Mouse (Mus musculus) liver, postnatal 0 days (tissue): ENCODE measurements at regions not wholly inside any gene's neighbourhood (a gene's known extent, or its start where the extent isn't known, plus 50 kb on each side); places are given as distances from the start of the nearest gene placed in this dataset.

ENCODE experiments used
- ATAC-seq: fragments of 200-750 bp; cut with Nextera tagmentation; 2 replicates; pipeline ENCODE4 v1.8.0; 2017; ENCODE audit warnings: mild to moderate bottlenecking, moderate library complexity
- DNase-seq: peaks from one replicate; pipeline ENCODE4 v3.0.0-alpha.2; 2016
- H3K27ac ChIP-seq: fragments of 300-500 bp; sonication (generic); 2 replicates; pipeline ENCODE4 v1.5.1; 2014; ENCODE audit warnings: antibody characterized with exemption, moderate library complexity, mild to moderate bottlenecking, low read depth
- H3K27me3 ChIP-seq: fragments of 300-500 bp; sonication (generic); 2 replicates; pipeline ENCODE4 v1.6.1; 2014; ENCODE audit warnings: low read length, control low read depth, mixed read lengths; ENCODE audit not compliant: insufficient read depth
- H3K36me3 ChIP-seq: fragments of 300-500 bp; sonication (generic); replicated peaks from 2 replicates; pipeline ENCODE4 v1.6.1; 2014; ENCODE audit warnings: mild to moderate bottlenecking, control low read depth, low read length, moderate library complexity, mixed read lengths; ENCODE audit not compliant: insufficient read depth
- H3K4me1 ChIP-seq: fragments of 300-500 bp; sonication (generic); 2 replicates; pipeline ENCODE4 v1.6.1; 2014; ENCODE audit warnings: antibody characterized with exemption, mild to moderate bottlenecking, control low read depth; ENCODE audit not compliant: insufficient read depth
- H3K4me2 ChIP-seq: fragments of 300-500 bp; sonication (generic); 2 replicates; pipeline ENCODE4 v1.6.1; 2014; ENCODE audit warnings: low read depth, mild to moderate bottlenecking, low read length, moderate library complexity, mixed read lengths
- H3K4me3 ChIP-seq: fragments of 300-500 bp; sonication (generic); 2 replicates; pipeline ENCODE4 v1.5.1; 2014; ENCODE audit warnings: low read depth, low read length
- H3K9ac ChIP-seq: fragments of 300-500 bp; sonication (generic); replicated peaks from 2 replicates; pipeline ENCODE4 v1.6.1; 2014; ENCODE audit warnings: mild to moderate bottlenecking, moderate library complexity
- H3K9me3 ChIP-seq: fragments of 300-500 bp; sonication (generic); 2 replicates; pipeline ENCODE4 v1.6.1; 2016; ENCODE audit warnings: mild to moderate bottlenecking, control low read depth, low read length, mixed read lengths
- CTCF ChIP-seq: sonication (generic); IDR thresholded peaks from 2 replicates; pipeline ENCODE4 v1.5.1; 2016; ENCODE audit warnings: antibody characterized with exemption, low read depth
- EP300 ChIP-seq: IDR thresholded peaks from 2 replicates; pipeline ENCODE4 v1.6.1; 2016; ENCODE audit warnings: antibody characterized with exemption, low read depth, mild to moderate bottlenecking
- WGBS: fragments of 180-500 bp; shearing (Covaris S2); extraction: QIAGEN DNeasy Blood & Tissue Kit; methylation state at CpG from one replicate; pipeline ENCODE4 v1.1.7; 2014; ENCODE audit not compliant: insufficient replicate concordance; 5-methylcytosine and 5-hydroxymethylcytosine counted together

DNA sequence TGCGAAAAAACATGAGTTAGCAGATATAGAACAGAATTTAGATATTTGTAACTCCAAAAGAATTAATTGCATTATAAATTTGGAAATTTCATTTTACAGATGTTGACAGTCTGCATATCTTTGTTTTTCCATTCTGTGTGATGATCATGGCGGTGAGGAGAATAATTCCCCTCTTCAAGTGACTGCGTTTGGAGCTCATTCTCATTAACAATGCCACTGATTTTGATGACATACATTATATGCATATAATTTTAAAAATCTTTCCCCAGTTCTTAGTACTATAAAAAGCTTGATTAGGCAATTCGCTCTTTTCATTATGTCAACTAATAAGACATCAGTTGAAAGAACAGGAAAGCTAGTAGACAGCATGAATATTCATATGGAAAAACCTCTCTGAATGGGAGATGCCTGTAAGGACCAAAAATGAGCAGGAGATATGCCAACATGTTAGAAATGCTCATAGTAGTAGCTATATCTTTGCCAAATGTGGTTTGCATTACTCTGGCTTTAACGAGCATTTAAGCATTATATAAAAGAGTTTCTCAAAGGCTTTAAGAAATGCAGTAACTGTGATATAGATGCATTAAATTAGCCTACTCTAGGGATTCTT lies 849.2 kb upstream of the Cldn34c4 start:
- no peak overlapping the region for H3K9ac ChIP-seq
- no peak for ATAC-seq
- no peak overlapping the region for H3K27ac ChIP-seq
- H3K4me2 ChIP-seq = no peak overlapping the region
- TF ChIP-seq EP300 (no peak), CTCF (no peak)
- no peaks in the 10 kb centered on the region for H3K27me3 ChIP-seq
- no peak overlapping the region for H3K4me3 ChIP-seq
- no peaks in the 10 kb centered on the region for H3K36me3 ChIP-seq
- H3K4me1 ChIP-seq = no peaks in the 10 kb centered on the region
- 79% methylated on average over 5 of the region's 5 CpGs for WGBS
- DNase-seq = no peak
- no peaks in the 10 kb centered on the region for H3K9me3 ChIP-seq

DNA sequence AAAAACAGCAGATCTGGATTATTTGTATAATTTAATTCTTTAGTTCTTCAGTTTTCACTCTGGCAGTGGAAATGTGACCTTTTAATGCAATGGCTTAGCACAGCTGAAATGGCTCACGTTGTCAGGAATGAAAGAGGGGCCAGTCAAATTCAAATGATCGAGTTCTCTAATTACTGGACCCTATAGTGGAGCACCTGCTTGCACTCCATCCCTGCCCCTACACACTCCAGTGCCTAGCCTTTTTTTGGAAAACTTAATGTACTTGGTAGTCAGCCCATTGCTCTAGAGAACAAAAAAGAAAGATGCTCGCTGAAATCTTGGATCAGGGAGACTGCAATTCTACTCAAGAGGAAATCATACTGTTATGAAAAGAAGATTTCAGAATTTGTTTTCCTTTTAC lies 841.0 kb upstream of the Cldn34c4 start:
- TF ChIP-seq EP300 = no peak
- no peak for TF ChIP-seq CTCF
- Histone ChIP-seq H3K27ac (no peak overlapping the region), H3K4me3 (no peak overlapping the region), H3K4me1 (no peaks in the 10 kb centered on the region), H3K27me3 (no peaks in the 10 kb centered on the region), H3K9me3 (no peaks in the 10 kb centered on the region), H3K36me3 (no peaks in the 10 kb centered on the region), H3K9ac (no peak overlapping the region), H3K4me2 (no peak overlapping the region)
- WGBS = 35% methylated on average over 3 of the region's 3 CpGs
- ATAC-seq (no peak), DNase-seq (no peak)

DNA sequence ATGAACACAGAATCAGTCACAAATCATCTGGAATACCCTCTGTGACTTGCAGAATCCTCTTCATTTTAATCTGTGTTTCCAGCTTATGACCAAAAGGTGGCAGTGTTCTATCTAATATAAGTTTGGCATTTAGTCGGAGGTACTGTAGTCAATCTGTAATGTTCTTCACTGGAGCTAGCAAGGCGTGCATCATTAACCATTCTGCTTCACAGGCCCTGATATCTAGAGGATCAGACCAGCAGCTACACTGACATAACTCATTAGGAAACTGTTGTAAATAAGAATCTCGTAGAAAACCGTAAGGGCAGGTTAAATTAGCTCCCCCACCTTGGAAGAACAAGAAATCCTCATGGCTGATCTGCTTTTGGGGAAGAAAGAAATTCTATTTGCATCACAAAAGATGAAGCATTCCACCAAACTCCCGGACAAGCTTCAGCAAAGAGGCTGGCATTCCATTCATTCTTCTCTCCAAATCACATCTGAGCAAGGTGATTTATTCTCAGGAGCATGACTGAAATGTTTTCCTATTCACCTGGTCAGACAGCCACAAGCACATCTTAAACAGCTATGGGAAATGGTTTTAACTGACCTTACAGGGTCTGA lies 840.0 kb upstream of the Cldn34c4 start:
- H3K27ac ChIP-seq = no peak overlapping the region
- no peaks in the 10 kb centered on the region for H3K4me1 ChIP-seq
- no peak for ATAC-seq
- H3K36me3 ChIP-seq = no peaks in the 10 kb centered on the region
- 21% methylated on average over 5 of the region's 5 CpGs for WGBS
- H3K27me3 ChIP-seq = no peaks in the 10 kb centered on the region
- DNase-seq = no peak
- H3K4me3 ChIP-seq = no peak overlapping the region
- TF ChIP-seq CTCF = peak; percentile 19; the same call in 1 of the 2 replicates
- TF ChIP-seq EP300 = no peak
- H3K4me2 ChIP-seq = no peak overlapping the region
- no peak overlapping the region for H3K9ac ChIP-seq
- no peaks in the 10 kb centered on the region for H3K9me3 ChIP-seq
